Mouse (Mus musculus): Measurements from ENCODE around the gene Gjc1. TPM values are rescaled to one million over a fixed set of nuclear protein-coding genes. Genes with fewer than 3 reads are reported as not detected.

Gene Gjc1
- polyA plus RNA-seq (2021), result 33.9 TPM

GRCm38 (mm10) chr11:102819021-102819782 lies at the start of gene Gjc1:
Gene Gjc1 (minus strand): TSS chr11:102819700.
- ATAC-seq (peak; percentile 77), DNase-seq (ENCODE audit: low read depth, low spot score) (no peak)
- POLR2A ChIA-PET, result interaction anchor here (0.9 kb wide), 1 partner anchor 58 kb away, joined by 3 read pairs; no protein-coding TSS in a partner anchor
- CTCF ChIA-PET, result no interaction called here
- no peaks in the 10 kb centered on the region for H3K27me3 ChIP-seq
- no peak for TF ChIP-seq CTCF (IDR thresholded peaks at IDR 0.05)
- in situ Hi-C loops (cut with MboI; ENCODE audit: low pct_unique_long_range_greater_than_20kb), result no loop called here

DNA sequence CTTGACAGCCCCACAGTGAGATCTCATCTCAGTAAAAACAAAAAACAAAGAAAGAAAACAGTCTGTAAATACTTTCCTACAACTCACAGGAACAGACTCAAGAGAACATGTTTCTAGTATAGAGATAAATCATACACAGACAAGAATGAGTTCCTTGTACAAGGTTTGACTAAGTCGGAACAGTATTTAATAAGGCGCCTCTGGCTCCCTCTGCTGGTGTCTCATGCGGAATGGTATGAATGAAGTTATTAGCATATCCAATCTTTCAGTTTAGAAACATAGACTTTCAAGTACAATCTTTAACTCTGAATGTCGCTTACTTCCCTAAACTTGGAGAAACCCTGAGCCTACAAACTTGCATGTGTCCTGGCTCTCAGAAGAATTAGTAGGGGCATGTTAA lies 44.8 kb upstream of the Gjc1 start:
- ATAC-seq (no peak), DNase-seq (ENCODE audit: low read depth, low spot score) (no peak)
- H3K27me3 ChIP-seq, result no peaks in the 10 kb centered on the region
- ChIA-PET POLR2A (no interaction called here), CTCF (interaction anchor here (0.7 to 1.0 kb wide), 3 partner anchors 11 to 89 kb away, joined by 3 to 4 read pairs (median 4); no protein-coding TSS in a partner anchor)
- in situ Hi-C loops (cut with MboI; ENCODE audit: low pct_unique_long_range_greater_than_20kb), result no loop called here
- TF ChIP-seq CTCF (IDR thresholded peaks at IDR 0.05), result peak; percentile 69

GRCm38 (mm10) chr11:102859933-102860332 lies 40.4 kb upstream of the Gjc1 start:
- DNase-seq (ENCODE audit: low read depth, low spot score), result no peak
- ChIA-PET CTCF (interaction anchor here (0.8 to 1.9 kb wide), 4 partner anchors 35 to 85 kb away, joined by 3 to 6 read pairs (median 4); no protein-coding TSS in a partner anchor), POLR2A (no interaction called here)
- H3K27me3 ChIP-seq, result no peaks in the 10 kb centered on the region
- in situ Hi-C loops (cut with MboI; ENCODE audit: low pct_unique_long_range_greater_than_20kb), result no loop called here
- TF ChIP-seq CTCF (IDR thresholded peaks at IDR 0.05), result no peak
- ATAC-seq, result no peak

GRCm38 (mm10) chr11:102858951-102859350 lies 39.5 kb upstream of the Gjc1 start:
- in situ Hi-C loops (cut with MboI; ENCODE audit: low pct_unique_long_range_greater_than_20kb), result no loop called here
- no peak for ATAC-seq
- ChIA-PET POLR2A (interaction anchor here (0.6 to 0.9 kb wide), 2 partner anchors 22 to 85 kb away, joined by 3 read pairs; partner anchors contain the start of genes Ccdc103 and Eftud2), CTCF (interaction anchor here (0.8 to 1.5 kb wide), 3 partner anchors 67 to 84 kb away, joined by 3 to 4 read pairs (median 4); no protein-coding TSS in a partner anchor)
- no peak for DNase-seq (ENCODE audit: low read depth, low spot score)
- H3K27me3 ChIP-seq, result no peaks in the 10 kb centered on the region
- TF ChIP-seq CTCF (IDR thresholded peaks at IDR 0.05), result no peak

- no peak for DNase-seq (ENCODE audit: low read depth, low spot score)
- in situ Hi-C loops (cut with MboI; ENCODE audit: low pct_unique_long_range_greater_than_20kb), result no loop called here
- ChIA-PET POLR2A (no interaction called here), CTCF (interaction anchor here (1.1 kb wide), 1 partner anchor 79 kb away, joined by 3 read pairs; no protein-coding TSS in a partner anchor)
- H3K27me3 ChIP-seq, result no peaks in the 10 kb centered on the region
- no peak for TF ChIP-seq CTCF (IDR thresholded peaks at IDR 0.05)
- no peak for ATAC-seq
Observed at GRCm38 (mm10) chr11:102855941-102856340, 36.4 kb upstream of the Gjc1 start.

DNA sequence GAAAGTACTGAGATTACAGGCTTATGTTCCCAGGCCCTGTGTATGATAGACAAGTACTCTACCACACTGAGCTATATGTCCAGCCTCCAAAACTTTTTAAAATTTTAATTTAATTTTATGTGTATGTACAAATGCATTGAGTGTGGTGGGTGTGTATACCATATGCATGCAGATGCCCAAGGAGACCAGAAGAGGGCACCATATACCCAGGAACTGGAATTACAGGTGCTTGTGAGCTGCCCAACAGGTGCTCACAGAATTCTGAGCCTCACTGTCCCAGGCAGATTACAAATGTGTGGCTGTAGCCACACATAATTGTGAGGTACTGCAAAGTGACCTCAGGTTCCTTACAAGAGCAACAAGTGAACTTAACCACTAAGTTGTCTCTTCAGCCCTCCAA lies 34.3 kb upstream of the Gjc1 start:
- POLR2A ChIA-PET, result no interaction called here
- DNase-seq (ENCODE audit: low read depth, low spot score) (no peak), ATAC-seq (no peak)
- CTCF ChIA-PET, result interaction anchor here (0.9 to 1.5 kb wide), 4 partner anchors 8 to 82 kb away, joined by 3 to 4 read pairs (median 3); no protein-coding TSS in a partner anchor
- no peaks in the 10 kb centered on the region for H3K27me3 ChIP-seq
- peak; percentile 76 for TF ChIP-seq CTCF (IDR thresholded peaks at IDR 0.05)
- in situ Hi-C loops (cut with MboI; ENCODE audit: low pct_unique_long_range_greater_than_20kb), result loop anchor here (5.0 kb wide), 1 partner anchor 76 kb away; no protein-coding TSS in a partner anchor

DNA sequence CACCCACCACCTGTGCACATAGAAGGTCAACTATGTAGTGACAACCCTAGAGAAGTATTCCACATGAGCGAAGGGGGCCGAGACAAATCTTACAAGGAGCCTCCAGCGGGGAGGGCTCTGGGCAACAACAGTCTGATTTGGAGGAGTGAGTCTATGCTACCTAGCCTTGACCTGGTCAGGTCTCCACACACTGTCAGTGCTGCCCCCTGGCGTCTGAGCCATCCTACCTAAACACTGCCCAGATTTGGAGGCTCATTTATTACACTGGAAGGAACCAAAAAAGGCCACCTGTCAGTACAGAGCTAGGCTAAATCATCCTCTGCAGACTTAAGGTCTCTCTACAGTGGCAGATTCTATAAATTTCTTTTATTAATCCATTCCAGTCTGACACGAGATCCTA lies 32.4 kb upstream of the Gjc1 start:
- CTCF ChIA-PET, result interaction anchor here (0.6 to 4.2 kb wide), 6 partner anchors 11 to 81 kb away, joined by 3 to 26 read pairs (median 4); no protein-coding TSS in a partner anchor
- POLR2A ChIA-PET, result interaction anchor here (2.2 kb wide), 1 partner anchor 78 kb away, joined by 6 read pairs; no protein-coding TSS in a partner anchor
- no peaks in the 10 kb centered on the region for H3K27me3 ChIP-seq
- DNase-seq (ENCODE audit: low read depth, low spot score) (no peak), ATAC-seq (no peak)
- TF ChIP-seq CTCF (IDR thresholded peaks at IDR 0.05), result peak; percentile 81
- in situ Hi-C loops (cut with MboI; ENCODE audit: low pct_unique_long_range_greater_than_20kb), result loop anchor here (5.0 kb wide), 1 partner anchor 75 kb away; no protein-coding TSS in a partner anchor

- no peak for TF ChIP-seq CTCF (IDR thresholded peaks at IDR 0.05)
- no peak for ATAC-seq
- in situ Hi-C loops (cut with MboI; ENCODE audit: low pct_unique_long_range_greater_than_20kb), result no loop called here
- no peak for DNase-seq (ENCODE audit: low read depth, low spot score)
- H3K27me3 ChIP-seq, result no peaks in the 10 kb centered on the region
- ChIA-PET CTCF (no interaction called here), POLR2A (no interaction called here)
Observed at GRCm38 (mm10) chr11:102845926-102846325, 26.4 kb upstream of the Gjc1 start.

DNA sequence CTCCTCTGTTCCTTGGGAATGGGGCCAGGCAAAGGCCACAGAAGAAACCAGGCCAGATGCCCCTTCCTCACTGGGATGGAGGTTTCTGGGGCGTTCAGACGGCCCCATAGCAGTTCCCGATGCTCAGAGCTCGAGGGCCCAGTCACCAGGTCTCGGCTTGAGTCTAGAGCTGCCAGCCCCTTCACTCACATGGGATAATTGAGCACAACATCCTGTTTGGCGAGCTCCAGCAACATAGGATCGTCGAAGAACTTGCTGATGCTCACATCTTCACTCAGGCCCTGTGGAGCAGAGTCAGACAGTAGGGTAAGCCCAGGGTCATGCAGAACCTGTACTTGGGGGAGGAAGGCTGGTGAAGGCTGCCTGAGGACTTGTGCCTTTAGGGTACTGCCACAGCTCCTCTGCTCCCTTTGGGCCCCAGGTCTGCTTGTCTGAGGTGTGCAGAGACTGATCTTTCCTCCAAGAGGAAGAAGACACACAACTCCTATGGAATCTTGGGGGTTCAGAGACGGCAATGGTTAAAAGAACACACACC lies 19.2 kb upstream of the Gjc1 start:
- no peak for TF ChIP-seq CTCF (IDR thresholded peaks at IDR 0.05)
- ChIA-PET POLR2A (no interaction called here), CTCF (no interaction called here)
- in situ Hi-C loops (cut with MboI; ENCODE audit: low pct_unique_long_range_greater_than_20kb), result no loop called here
- ATAC-seq, result no peak
- DNase-seq (ENCODE audit: low read depth, low spot score), result no peak
- no peaks in the 10 kb centered on the region for H3K27me3 ChIP-seq

GRCm38 (mm10) chr11:102838126-102838525 lies 18.6 kb upstream of the Gjc1 start:
- TF ChIP-seq CTCF (IDR thresholded peaks at IDR 0.05), result no peak
- no peak for ATAC-seq
- in situ Hi-C loops (cut with MboI; ENCODE audit: low pct_unique_long_range_greater_than_20kb), result no loop called here
- POLR2A ChIA-PET, result no interaction called here
- no peaks in the 10 kb centered on the region for H3K27me3 ChIP-seq
- CTCF ChIA-PET, result no interaction called here
- no peak for DNase-seq (ENCODE audit: low read depth, low spot score)

DNA sequence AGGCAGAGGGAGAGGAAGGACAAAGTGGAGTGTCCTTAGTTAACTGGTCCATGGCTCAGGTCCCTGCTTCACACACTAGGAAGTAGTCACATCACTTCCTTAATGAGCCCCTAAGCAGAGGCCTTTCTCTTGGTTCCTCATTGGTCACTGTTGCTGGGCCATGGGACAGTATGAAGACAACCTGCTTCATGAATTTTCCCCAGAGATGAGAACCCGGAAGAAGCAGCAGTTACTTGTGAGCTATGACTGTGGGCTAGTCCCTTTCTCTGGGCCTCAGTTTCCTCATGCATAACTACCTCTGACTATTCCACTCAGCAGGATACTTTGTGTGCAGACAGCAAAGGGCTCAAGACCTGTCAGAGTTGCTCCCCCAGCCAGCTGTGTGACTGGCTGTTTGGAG lies 17.9 kb upstream of the Gjc1 start:
- DNase-seq (ENCODE audit: low read depth, low spot score) (no peak), ATAC-seq (no peak)
- no peaks in the 10 kb centered on the region for H3K27me3 ChIP-seq
- no peak for TF ChIP-seq CTCF (IDR thresholded peaks at IDR 0.05)
- ChIA-PET CTCF (no interaction called here), POLR2A (no interaction called here)
- in situ Hi-C loops (cut with MboI; ENCODE audit: low pct_unique_long_range_greater_than_20kb), result no loop called here

Data from Patski (cell line).